Mouse (Mus musculus) left cerebral cortex, postnatal 14 days (tissue): ENCODE measurements at regions not wholly inside any gene's neighbourhood (a gene's known extent, or its start where the extent isn't known, plus 50 kb on each side); places are given as distances from the start of the nearest gene placed in this dataset.

Experiments
- DNase-seq, 2 experiments: peaks; one replicate each; pipeline ENCODE4 v3.0.0; 2021 to 2022; ENCODE audit warnings: low spot score in 2 of 2, mixed read lengths in 1 of 2
- intact Hi-C: fragments of 180-260 bp; cut with DNase I; formaldehyde crosslinking; loops from one replicate; pipeline ENCODE4 v1.15.1; 2025

- DNase-seq: no peak
- intact Hi-C loops: no loop called here
Observed at GRCm38 (mm10) chr13:90742615-90743402, 162.3 kb downstream of the Atp6ap1l start.

- DNase-seq: no peak
Observed at GRCm38 (mm10) chr13:90739797-90740196, 165.4 kb downstream of the Atp6ap1l start.

GRCm38 (mm10) chr13:90738513-90738912 lies 166.6 kb downstream of the Atp6ap1l start:
- no peak for DNase-seq
- intact Hi-C loops: no loop called here

More at GRCm38 (mm10) chr13:90739797-90740196, 165.4 kb downstream of the Atp6ap1l start:
- intact Hi-C loops: no loop called here

GRCm38 (mm10) chr13:90733265-90733664 lies 171.9 kb downstream of the Atp6ap1l start:
- intact Hi-C loops: no loop called here
- no peak for DNase-seq

- DNase-seq: peak; percentile 7 to 9
- intact Hi-C loops: no loop called here
Observed at GRCm38 (mm10) chr13:90729078-90729477, 176.1 kb downstream of the Atp6ap1l start.

GRCm38 (mm10) chr13:90727816-90728215 lies 177.3 kb downstream of the Atp6ap1l start:
- no peak for DNase-seq
- intact Hi-C loops: no loop called here

GRCm38 (mm10) chr13:90725053-90725827 lies 179.9 kb downstream of the Atp6ap1l start:
- intact Hi-C loops: no loop called here
- no peak for DNase-seq

- no peak for DNase-seq
- intact Hi-C loops: no loop called here
Observed at GRCm38 (mm10) chr13:90724598-90724997, 180.6 kb downstream of the Atp6ap1l start.

GRCm38 (mm10) chr13:90723533-90723898 lies 181.6 kb downstream of the Atp6ap1l start:
- intact Hi-C loops: no loop called here
- DNase-seq: no peak

GRCm38 (mm10) chr13:90722599-90723532 lies 182.3 kb downstream of the Atp6ap1l start:
- intact Hi-C loops: no loop called here
- DNase-seq: no peak

- intact Hi-C loops: no loop called here
- DNase-seq: no peak
Observed at GRCm38 (mm10) chr13:90684324-90684723, 220.8 kb downstream of the Atp6ap1l start.

- no peak for DNase-seq
- intact Hi-C loops: no loop called here
Observed at GRCm38 (mm10) chr13:90679162-90680010, 225.8 kb downstream of the Atp6ap1l start.

- intact Hi-C loops: no loop called here
- no peak for DNase-seq
Observed at GRCm38 (mm10) chr13:90673823-90674222, 231.3 kb downstream of the Atp6ap1l start.

- DNase-seq: no peak
- intact Hi-C loops: no loop called here
Observed at GRCm38 (mm10) chr13:90673079-90673478, 232.1 kb downstream of the Atp6ap1l start.

- no peak for DNase-seq
- intact Hi-C loops: no loop called here
Observed at GRCm38 (mm10) chr13:90661567-90662141, 243.5 kb downstream of the Atp6ap1l start.

GRCm38 (mm10) chr13:90660950-90661349 lies 244.2 kb downstream of the Atp6ap1l start:
- no peak for DNase-seq
- intact Hi-C loops: no loop called here

- DNase-seq: no peak
- intact Hi-C loops: no loop called here
Observed at GRCm38 (mm10) chr13:90659087-90659486, 246.1 kb downstream of the Atp6ap1l start.

GRCm38 (mm10) chr13:90646356-90646755 lies 258.8 kb downstream of the Atp6ap1l start:
- intact Hi-C loops: no loop called here
- DNase-seq: no peak

- intact Hi-C loops: no loop called here
- DNase-seq: no peak
Observed at GRCm38 (mm10) chr13:90644216-90644615, 260.9 kb downstream of the Atp6ap1l start.
